Mouse (Mus musculus) limb, embryonic 10.5 days (tissue): ENCODE data around the gene Anapc15-ps. TPM values are rescaled to one million over a fixed set of nuclear protein-coding genes. Genes with fewer than 3 reads are reported as not detected.

Experiments used
- DNase-seq: peaks from one replicate; pipeline ENCODE4 v3.0.0-alpha.2; 2017; ENCODE audit warnings: low spot score
- H3K27ac ChIP-seq: fragments of 300-500 bp; sonication (generic); 2 replicates; pipeline ENCODE4 v1.5.1; 2016; ENCODE audit warnings: mild to moderate bottlenecking
- H3K27me3 ChIP-seq: fragments of 300-500 bp; sonication (generic); 2 replicates; pipeline ENCODE4 v1.6.1; 2016; ENCODE audit warnings: low read depth, mild to moderate bottlenecking; ENCODE audit not compliant: poor library complexity, severe bottlenecking
- H3K36me3 ChIP-seq: fragments of 300-500 bp; sonication (generic); 2 replicates; pipeline ENCODE4 v1.6.1; 2016; ENCODE audit warnings: mild to moderate bottlenecking, moderate library complexity
- H3K4me1 ChIP-seq: fragments of 300-500 bp; sonication (generic); 2 replicates; pipeline ENCODE4 v1.6.1; 2016
- H3K4me3 ChIP-seq: fragments of 300-500 bp; sonication (generic); 2 replicates; pipeline ENCODE4 v1.5.1; 2016; ENCODE audit warnings: mild to moderate bottlenecking, moderate library complexity
- H3K9me3 ChIP-seq: fragments of 300-500 bp; sonication (generic); replicated peaks from 2 replicates; pipeline ENCODE4 v1.6.1; 2016; ENCODE audit warnings: mild to moderate bottlenecking
- WGBS: fragments of 180-500 bp; shearing (Covaris S2); methylation state at CpG from one replicate; pipeline ENCODE4 v1.1.7; 2016; 5-methylcytosine and 5-hydroxymethylcytosine counted together
- polyA plus RNA-seq: library from polyadenylated mRNA; unstranded; fragments of >200 nt; fragmentation: Nextera tagmentation; extraction: Ambion mirVana; gene quantifications from 2 replicates; pipeline ENCODE4 v1.2.1, GENCODE M21; 2016

Anapc15-ps gene
- polyA plus RNA-seq, 1 experiment from 2014 or later = not detected

DNA sequence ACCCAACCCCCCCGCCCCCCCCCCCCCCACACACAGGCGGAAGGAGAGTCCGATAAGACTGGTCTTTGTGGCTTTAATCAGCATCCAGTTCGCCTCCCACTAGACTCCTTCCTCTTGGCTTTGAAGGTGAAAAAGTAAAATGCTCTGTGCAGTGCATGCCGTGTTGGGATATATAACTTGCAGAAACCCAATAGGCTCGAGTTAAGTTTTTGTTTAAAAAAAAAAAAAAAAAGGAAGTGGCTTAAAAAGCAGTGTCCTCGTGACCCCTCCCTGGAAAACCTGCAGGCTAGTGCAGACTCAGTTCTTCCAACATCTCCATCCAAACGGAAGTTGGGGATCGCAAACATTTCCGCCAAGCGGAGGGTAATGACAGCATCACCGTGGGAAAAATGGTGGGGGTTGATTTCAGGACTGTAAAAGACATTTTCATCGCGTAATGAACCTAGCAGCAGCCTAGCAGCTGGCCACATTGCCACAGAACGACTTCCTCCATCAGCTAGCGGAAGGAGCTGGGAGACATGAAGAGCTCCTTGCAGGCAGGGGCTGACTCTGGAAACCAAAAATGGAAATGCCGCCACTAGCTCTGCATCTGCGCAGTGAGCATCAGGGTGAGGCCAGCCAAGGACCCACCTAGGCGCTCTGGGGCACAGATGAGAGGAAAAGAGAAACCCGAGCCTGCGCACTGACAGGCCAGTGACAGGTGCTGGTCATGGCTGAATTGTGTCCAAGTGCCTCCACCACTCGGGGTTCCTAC lies 4.3 kb upstream of the Anapc15-ps start:
- Histone ChIP-seq H3K27me3 (no peaks in the 10 kb centered on the region), H3K4me3 (no peak overlapping the region), H3K4me1 (peaks cover 28% of the 10 kb centered on the region), H3K9me3 (no peaks in the 10 kb centered on the region), H3K36me3 (no peaks in the 10 kb centered on the region), H3K27ac (peak overlapping the region; percentile 50)
- WGBS = 61% methylated on average over 22 of the region's 22 CpGs
- DNase-seq = no peak

DNA sequence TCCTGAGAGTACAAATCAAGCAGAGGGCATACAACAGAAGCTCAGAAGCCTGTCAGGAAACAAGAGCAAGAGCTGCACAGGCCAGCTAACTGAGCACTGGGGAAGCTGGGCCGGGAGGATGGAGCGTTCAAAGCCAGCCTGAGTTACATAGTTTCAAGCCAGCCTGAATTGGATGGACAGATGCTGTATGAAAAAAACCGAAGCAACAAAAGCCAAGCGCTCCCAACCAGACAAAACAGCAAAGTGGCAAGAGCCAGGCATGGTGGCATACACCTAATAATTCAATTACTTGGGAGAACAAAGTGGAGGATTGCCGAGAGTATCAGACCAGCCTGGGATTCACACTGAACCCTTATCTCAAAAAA lies 3.7 kb upstream of the Anapc15-ps start:
- Histone ChIP-seq H3K4me1 (peaks cover 24% of the 10 kb centered on the region), H3K27ac (0 out of 2 replicates have a peak overlapping the region, but pooled peaks have one; percentile 9), H3K36me3 (no peaks in the 10 kb centered on the region), H3K27me3 (no peaks in the 10 kb centered on the region), H3K9me3 (no peaks in the 10 kb centered on the region), H3K4me3 (no peak overlapping the region)
- no peak for DNase-seq
- 81% methylated on average over 5 of the region's 5 CpGs for WGBS

DNA sequence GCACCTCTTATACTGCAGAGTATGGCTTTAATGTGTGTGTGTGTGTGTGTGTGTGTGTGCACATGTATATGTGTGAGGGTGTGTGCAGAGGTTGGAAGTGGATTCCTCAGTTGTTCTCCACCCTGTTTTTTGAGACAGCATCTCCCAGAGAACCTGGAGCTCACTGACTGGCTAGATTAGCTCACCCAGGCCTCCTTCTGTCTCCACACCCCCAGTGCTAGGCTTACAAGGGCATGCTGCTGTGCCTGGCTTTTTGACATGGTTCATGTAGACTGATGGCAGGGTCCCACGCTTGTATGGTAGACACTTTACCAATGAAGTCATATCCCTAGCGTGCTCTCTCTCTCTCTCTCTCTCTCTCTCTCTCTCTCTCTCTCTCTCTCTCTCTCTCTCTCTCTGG lies 3.1 kb upstream of the Anapc15-ps start:
- WGBS = 95% methylated on average over 2 of the region's 2 CpGs
- Histone ChIP-seq H3K4me3 (no peak overlapping the region), H3K27ac (no peak overlapping the region)

DNA sequence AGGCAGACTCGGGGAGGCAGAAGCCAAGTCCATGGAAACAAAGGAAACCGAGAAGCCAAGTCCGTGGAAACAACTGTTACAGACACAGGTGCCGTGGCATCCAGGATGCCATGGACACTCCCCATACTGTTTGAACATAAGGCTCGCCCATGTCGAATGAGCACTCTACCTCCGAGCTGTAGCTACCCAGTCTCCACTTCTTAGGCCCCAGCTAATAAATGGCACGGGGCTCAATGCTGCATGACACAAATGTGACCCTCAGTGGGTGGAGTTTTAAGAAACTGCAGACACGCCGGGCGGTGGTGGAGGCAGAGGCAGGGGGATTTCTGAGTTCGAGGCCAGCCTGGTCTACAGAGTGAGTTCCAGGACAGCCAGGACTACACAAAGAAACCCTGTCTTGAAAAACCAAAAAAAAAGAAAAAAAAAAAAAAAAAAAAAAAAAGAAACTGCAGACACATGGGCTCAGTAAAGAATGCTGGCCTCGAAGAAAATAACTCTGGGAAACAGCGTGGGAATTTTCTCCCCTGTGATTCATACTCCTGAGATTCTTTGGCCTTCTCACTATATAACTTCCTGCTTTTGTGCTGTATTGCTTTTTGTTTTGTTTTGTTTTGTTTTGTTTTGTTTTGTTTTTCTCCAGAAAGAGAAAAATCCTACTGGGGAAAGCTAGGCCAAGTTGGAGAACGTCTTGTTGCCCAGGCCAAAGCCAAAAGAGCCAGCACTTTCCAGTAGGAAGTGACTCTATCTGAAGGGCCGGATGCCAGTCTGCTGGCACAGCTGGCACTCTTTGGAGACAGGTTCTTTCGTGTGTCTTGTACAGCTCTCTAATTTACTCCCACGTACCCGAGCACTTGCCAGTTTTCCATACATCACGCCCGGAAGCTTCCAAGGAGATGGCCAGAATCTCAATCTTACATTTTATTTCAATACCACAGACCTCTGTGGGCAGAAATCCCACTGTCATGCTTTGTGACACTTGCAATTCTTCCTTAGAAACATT lies 2.2 kb downstream of the Anapc15-ps start:
- WGBS = 91% methylated on average over 21 of the region's 21 CpGs
- DNase-seq = no peak
- Histone ChIP-seq H3K36me3 (no peaks in the 10 kb centered on the region), H3K9me3 (no peaks in the 10 kb centered on the region), H3K27ac (no peak overlapping the region), H3K27me3 (no peaks in the 10 kb centered on the region), H3K4me3 (no peak overlapping the region), H3K4me1 (0 out of 2 replicates have a peak, but pooled peaks cover 2% of the 10 kb centered on the region)

More for the DNA sequence above, 3.1 kb upstream of the Anapc15-ps start:
- H3K9me3 ChIP-seq = no peaks in the 10 kb centered on the region
- no peaks in the 10 kb centered on the region for H3K36me3 ChIP-seq
- peaks cover 24% of the 10 kb centered on the region for H3K4me1 ChIP-seq
- H3K27me3 ChIP-seq = no peaks in the 10 kb centered on the region
- DNase-seq = no peak

DNA sequence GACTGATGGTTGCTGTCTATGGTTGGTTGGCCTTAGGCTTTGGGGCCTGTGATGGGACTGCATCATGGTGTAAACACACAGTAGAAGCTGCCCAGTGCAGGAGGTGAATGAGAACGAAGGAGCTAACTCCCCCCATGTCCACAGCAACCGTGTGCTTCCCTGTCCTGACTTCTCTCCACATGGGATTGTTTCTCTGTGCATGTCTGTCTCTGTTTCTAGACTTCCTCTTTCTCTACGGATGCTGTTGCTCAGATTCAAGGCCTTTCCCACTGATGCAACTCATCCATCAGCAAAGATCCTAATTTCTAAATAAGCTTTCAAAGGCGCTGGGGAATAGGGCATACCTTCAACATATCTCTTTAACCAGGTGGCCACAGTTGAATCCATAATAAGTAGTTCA lies 3.4 kb downstream of the Anapc15-ps start:
- Histone ChIP-seq H3K27me3 (no peaks in the 10 kb centered on the region), H3K4me1 (0 out of 2 replicates have a peak, but pooled peaks cover 8% of the 10 kb centered on the region), H3K4me3 (no peak overlapping the region), H3K36me3 (no peaks in the 10 kb centered on the region), H3K9me3 (no peaks in the 10 kb centered on the region), H3K27ac (no peak overlapping the region)
- DNase-seq = no peak
- WGBS = 88% methylated on average over 4 of the region's 4 CpGs

DNA sequence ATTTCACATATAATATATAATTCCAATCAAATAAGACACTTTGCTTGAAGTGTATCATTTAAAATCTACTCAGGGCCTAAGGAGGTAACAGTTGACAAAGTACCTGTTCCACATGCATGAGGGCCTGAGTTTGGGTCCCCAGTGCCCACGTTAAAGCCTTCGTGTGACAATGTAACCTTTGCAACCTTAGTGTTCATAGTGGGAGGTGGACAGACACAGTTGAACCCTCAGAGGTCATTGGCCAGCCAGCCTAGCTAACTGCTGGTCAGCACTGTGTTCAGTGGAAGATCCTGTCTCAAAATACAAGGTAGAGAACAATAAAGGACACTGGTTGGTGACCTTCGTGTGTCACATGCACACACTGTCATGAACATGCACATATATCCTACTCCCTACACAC lies 4.2 kb downstream of the Anapc15-ps start:
- Histone ChIP-seq H3K4me3 (no peak overlapping the region), H3K27me3 (no peaks in the 10 kb centered on the region), H3K4me1 (0 out of 2 replicates have a peak, but pooled peaks cover 8% of the 10 kb centered on the region), H3K36me3 (no peaks in the 10 kb centered on the region), H3K27ac (no peak overlapping the region), H3K9me3 (no peaks in the 10 kb centered on the region)
- WGBS = 91% methylated on average over 3 of the region's 3 CpGs
- no peak for DNase-seq

DNA sequence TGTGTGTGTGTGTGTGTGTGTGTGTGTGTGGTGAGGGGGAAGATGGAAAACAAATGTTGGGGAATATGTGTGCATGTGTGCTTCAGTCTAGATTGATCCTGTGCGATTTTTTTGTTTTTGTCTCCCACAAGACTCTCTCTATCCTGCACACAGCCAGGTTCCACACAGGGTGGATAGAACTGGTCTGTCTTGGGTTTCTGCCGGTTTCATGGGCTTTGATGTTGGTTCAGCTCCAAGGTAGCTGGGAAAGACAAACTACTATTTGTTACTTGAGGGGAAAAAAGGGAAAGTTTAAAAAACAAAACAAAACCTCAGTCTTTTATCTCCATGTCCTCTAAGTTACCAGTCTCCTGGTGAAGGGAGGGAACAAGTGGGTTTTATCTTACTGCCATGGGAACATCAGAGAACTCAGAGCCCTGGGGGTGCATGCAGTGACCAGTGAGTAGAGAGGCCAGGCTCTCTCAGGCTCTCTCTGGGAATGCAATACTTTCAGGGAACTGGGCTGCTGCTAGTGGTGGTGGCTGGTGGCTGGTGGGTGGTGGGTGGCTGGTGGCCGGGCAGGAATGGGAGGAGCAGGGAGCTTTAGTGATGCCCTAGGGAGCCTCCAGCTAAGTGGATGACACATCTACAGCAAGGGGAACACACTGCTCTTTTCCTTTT lies 5.8 kb downstream of the Anapc15-ps start:
- H3K36me3 ChIP-seq = no peaks in the 10 kb centered on the region
- 70% methylated on average over 3 of the region's 3 CpGs for WGBS
- no peaks in the 10 kb centered on the region for H3K9me3 ChIP-seq
- no peak overlapping the region for H3K4me3 ChIP-seq
- 0 out of 2 replicates have a peak, but pooled peaks cover 8% of the 10 kb centered on the region for H3K4me1 ChIP-seq
- no peaks in the 10 kb centered on the region for H3K27me3 ChIP-seq
- H3K27ac ChIP-seq = no peak overlapping the region
- no peak for DNase-seq

DNA sequence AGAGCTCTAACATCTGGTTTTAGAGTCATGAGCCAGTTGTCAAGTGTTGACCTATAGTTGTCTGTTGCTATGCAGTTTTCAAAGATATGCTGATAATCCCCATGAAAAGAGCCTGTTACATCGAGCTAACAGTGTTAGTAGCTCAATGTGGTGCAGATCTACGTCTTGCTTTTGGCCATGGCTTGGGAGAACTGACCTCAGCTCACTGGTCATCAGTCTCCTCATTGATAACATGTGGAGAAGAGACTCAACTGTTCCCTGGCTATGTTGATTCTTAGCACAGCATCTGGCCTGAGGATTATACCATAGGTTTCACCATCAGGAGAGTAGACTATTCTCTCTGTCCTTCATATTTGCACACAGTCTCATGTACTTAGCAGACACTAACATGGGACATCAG lies 6.5 kb downstream of the Anapc15-ps start:
- no peak for DNase-seq
- 81% methylated on average over 2 of the region's 2 CpGs for WGBS
- H3K36me3 ChIP-seq = no peaks in the 10 kb centered on the region

DNA sequence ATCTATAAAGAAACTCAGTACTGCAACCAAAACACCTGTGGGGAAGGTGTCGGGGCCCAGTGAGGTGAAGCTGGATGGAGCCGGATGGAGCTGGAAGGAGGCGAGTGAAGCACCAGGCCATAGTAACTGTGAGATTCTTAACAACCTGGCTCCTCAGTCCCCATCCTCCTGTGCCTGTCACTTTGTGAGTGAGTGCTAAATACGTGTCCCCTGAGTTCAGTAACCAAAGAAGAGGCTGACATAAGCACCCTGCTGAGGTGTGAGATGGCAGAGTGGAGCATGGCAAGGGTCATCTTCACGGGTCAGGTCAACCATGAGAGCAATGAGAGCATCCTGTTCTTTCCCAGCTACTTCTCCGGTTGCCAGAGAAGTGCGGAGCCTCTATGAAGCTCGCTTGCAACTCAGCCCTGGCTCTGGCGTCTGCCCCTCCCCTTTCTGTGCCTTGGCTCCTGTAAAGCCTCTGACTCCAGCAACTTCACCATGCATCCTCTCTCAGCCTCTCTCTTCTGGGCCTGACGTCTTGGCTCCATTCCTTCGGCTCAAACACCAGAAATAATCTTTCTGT lies 7.7 kb downstream of the Anapc15-ps start:
- no peak for DNase-seq
- no peak overlapping the region for H3K27ac ChIP-seq
- H3K27me3 ChIP-seq = no peaks in the 10 kb centered on the region
- no peaks in the 10 kb centered on the region for H3K9me3 ChIP-seq
- no peaks in the 10 kb centered on the region for H3K36me3 ChIP-seq
- H3K4me1 ChIP-seq = 0 out of 2 replicates have a peak, but pooled peaks cover 8% of the 10 kb centered on the region
- 22% methylated on average over 11 of the region's 11 CpGs for WGBS
- H3K4me3 ChIP-seq = no peak overlapping the region

More for the DNA sequence above, 6.5 kb downstream of the Anapc15-ps start:
- Histone ChIP-seq H3K27ac (no peak overlapping the region), H3K4me3 (no peak overlapping the region), H3K9me3 (no peaks in the 10 kb centered on the region), H3K27me3 (no peaks in the 10 kb centered on the region), H3K4me1 (0 out of 2 replicates have a peak, but pooled peaks cover 8% of the 10 kb centered on the region)

DNA sequence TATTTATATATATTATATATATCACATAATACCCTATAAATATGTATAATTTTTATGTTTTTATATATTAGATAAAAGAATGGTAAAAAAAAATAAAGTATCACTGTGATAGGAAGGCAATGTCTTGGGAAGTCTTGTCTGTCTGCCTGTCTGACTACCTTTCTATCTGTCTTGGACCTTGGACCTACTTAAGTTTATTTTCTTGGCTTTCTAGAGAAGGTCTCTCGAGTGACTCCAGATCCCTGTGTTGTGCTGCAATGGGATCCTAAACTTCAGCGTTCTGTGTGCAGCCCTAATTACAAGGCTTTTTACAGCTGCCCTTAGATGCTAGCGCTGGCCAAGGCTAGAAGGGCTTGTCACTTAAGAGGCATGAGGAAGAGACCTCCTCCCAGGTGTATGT lies 8.6 kb downstream of the Anapc15-ps start:
- no peaks in the 10 kb centered on the region for H3K9me3 ChIP-seq
- no peaks in the 10 kb centered on the region for H3K27me3 ChIP-seq
- no peaks in the 10 kb centered on the region for H3K36me3 ChIP-seq
- no peak overlapping the region for H3K27ac ChIP-seq
- H3K4me3 ChIP-seq = no peak overlapping the region
- DNase-seq = no peak
- 53% methylated on average over 3 of the region's 3 CpGs for WGBS
- peaks cover 13% of the 10 kb centered on the region for H3K4me1 ChIP-seq

DNA sequence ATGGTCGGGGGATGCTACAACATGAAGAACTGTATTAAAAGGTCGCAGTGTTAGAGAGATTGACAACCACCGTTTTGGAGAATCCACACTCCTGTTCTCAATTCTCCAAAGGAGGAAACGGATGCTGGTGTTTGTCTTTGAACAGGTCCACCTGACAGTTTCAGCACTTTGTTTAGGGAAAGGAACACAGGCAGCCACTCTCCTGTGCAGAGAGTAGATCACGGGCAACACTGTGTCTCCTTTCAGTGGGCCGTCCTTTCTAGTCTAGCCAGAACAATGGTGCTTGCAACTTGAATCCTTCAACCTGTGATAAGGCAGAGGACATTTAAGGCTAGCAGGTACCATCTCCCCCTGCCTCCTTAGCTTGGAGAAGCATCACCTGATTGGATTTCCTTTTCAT lies 12.9 kb downstream of the Anapc15-ps start:
- Histone ChIP-seq H3K27me3 (no peaks in the 10 kb centered on the region), H3K27ac (no peak overlapping the region), H3K4me3 (no peak overlapping the region), H3K36me3 (no peaks in the 10 kb centered on the region), H3K9me3 (no peaks in the 10 kb centered on the region), H3K4me1 (peaks cover 18% of the 10 kb centered on the region)
- no peak for DNase-seq
- WGBS = 72% methylated on average over 6 of the region's 6 CpGs

DNA sequence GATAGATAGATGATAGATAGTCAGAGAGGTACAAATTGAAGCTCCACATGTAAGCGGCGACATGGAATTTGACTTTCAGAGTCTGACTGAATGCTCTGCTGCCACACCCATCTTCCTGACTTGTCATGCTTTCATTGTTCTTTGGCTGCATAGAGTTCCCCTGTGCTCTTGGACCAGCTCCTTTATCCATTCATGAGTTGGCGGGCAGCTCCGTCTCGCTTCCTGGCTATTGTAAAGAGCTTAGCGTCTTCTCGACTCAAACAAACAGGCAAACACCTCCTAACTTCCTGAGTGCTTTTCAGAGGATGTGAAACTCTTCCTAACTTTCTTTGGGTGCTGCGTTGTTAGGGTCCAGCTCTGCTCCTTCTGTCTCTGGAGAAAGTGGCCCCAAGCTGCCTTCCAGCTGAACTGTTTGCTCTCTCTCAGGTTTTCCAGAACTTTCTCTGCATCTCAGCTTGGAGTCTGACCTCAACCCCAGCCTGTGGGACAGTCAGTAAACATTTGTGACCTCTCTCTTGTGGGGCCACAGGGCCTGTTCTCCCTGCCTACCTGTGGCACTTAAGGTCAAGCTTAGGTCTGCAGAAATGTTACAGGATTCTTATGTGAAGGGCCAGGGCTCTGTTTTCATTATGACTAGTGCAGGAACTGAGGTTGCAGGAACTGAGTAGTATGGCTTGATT lies 13.6 kb downstream of the Anapc15-ps start:
- H3K4me3 ChIP-seq = no peak overlapping the region
- peaks cover 17% of the 10 kb centered on the region for H3K4me1 ChIP-seq
- H3K9me3 ChIP-seq = no peaks in the 10 kb centered on the region
- 79% methylated on average over 8 of the region's 8 CpGs for WGBS
- DNase-seq = no peak
- H3K27me3 ChIP-seq = no peaks in the 10 kb centered on the region
- peak overlapping the region; percentile 31; the same call in 1 of the 2 replicates for H3K27ac ChIP-seq
- no peaks in the 10 kb centered on the region for H3K36me3 ChIP-seq
